Mouse (Mus musculus): ENCODE results near the gene Ppp2r5c. TPM values are rescaled to one million over a fixed set of nuclear protein-coding genes. Genes with fewer than 3 reads are reported as not detected.

Gene Ppp2r5c
- polyA plus RNA-seq, 1 experiment: 22.8 TPM

DNA sequence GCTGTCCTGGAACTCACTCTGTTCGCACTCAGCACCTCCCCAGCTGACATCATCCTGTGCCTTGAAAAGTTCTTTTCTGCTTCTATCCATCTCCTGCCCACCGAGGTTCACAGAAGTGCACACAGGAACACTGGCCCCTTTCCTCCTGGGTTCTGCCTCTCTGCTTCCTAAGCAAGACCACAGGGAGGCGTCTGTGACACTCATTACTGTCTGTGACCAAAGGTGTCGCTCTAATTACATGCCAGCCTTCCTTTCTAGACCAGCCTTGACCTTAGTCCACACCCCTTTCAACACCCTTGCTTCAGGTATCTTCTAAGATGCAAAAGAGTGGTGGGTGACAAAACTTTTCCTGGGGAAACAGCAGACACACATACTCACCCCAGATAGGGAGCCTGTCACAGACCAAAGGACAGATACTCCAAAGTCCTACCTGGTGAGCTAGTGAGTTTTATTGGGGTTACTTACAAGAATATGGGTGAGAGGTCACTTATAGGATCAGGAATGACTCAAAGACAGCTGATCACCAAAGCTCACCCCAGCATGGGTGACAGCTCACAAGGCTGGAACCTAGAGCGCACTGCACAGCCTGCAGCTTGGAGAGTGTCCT lies 8.4 kb upstream of the Ppp2r5c start:
- TF ChIP-seq CTCF (IDR thresholded peaks at IDR 0.05; ENCODE audit: extremely low read depth, insufficient read depth, insufficient read length, insufficient replicate concordance): no peak; the same call in 1 of the 2 replicates
- no peak for TF ChIP-seq POLR2A (IDR thresholded peaks at IDR 0.05; ENCODE audit: low read depth, low read length)
- no peaks in the 10 kb centered on the region for H3K36me3 ChIP-seq (ENCODE audit: control insufficient read depth, insufficient read depth, low read length)
- no peak overlapping the region for H3K27ac ChIP-seq (ENCODE audit: insufficient read depth, low read length)
- no peak overlapping the region for H3K4me3 ChIP-seq (ENCODE audit: extremely low read depth, insufficient read depth, insufficient read length)
- peaks cover 3% of the 10 kb centered on the region; the same call in 1 of the 2 replicates for H3K4me1 ChIP-seq (ENCODE audit: control insufficient read depth, insufficient read depth, insufficient read length)
- no peak for DNase-seq (ENCODE audit: low read depth in 1 of 2, low spot score in 2 of 2)
- no peaks in the 10 kb centered on the region for H3K27me3 ChIP-seq (ENCODE audit: control insufficient read depth, insufficient read depth, low read length)
- WGBS: 43% methylated on average over 5 of the region's 5 CpGs

DNA sequence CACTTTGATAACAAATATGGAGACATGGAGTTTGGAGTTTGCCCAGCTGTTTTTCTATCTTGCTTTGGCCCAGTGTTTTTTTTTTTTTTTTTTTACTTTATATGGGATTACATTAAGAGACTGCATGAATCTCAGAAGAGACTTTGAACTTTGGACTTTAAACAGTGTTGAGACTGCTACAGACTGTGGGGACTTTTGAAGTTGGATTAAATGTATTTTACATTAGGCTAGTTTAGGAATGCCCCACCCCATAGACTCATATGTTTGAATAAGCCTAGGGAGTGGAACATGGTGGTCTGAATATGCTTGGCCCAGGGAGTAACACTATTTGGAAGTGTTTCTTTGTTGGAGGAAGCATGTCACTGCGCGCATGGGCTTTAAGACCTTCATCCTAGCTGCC lies 4.7 kb upstream of the Ppp2r5c start:
- no peak overlapping the region for H3K27ac ChIP-seq (ENCODE audit: insufficient read depth, low read length)

DNA sequence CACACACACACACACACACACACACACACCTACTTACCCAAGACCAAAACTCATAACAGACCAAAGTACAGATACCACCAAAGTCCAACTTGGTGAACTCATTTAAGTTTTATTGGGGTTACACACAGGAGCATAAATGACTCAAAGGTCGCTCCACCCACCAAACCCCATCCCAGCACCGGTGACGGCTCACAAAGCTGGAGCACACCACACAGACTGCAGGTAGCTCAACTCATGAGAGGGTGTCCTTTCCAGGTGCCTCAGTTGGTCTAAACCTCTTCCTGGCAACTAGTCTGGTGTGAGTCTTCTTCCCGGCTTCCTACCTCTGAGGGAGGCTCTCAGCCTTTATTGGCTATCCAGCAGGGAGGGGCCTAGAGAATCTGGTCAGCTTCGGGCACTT lies 2.4 kb upstream of the Ppp2r5c start:
- no peak for DNase-seq (ENCODE audit: low read depth in 1 of 2, low spot score in 2 of 2)
- TF ChIP-seq CTCF (IDR thresholded peaks at IDR 0.05; ENCODE audit: extremely low read depth, insufficient read depth, insufficient read length, insufficient replicate concordance) (no peak), POLR2A (IDR thresholded peaks at IDR 0.05; ENCODE audit: low read depth, low read length) (no peak)
- WGBS: 87% methylated on average over 5 of the region's 5 CpGs
- Histone ChIP-seq H3K4me1 (ENCODE audit: control insufficient read depth, insufficient read depth, insufficient read length) (peaks cover 3% of the 10 kb centered on the region), H3K27ac (ENCODE audit: insufficient read depth, low read length) (no peak overlapping the region), H3K27me3 (ENCODE audit: control insufficient read depth, insufficient read depth, low read length) (no peaks in the 10 kb centered on the region; the same call in 1 of the 2 replicates), H3K4me3 (ENCODE audit: extremely low read depth, insufficient read depth, insufficient read length) (no peak overlapping the region), H3K36me3 (ENCODE audit: control insufficient read depth, insufficient read depth, low read length) (no peaks in the 10 kb centered on the region)

More for the DNA sequence above, 4.7 kb upstream of the Ppp2r5c start:
- Histone ChIP-seq H3K4me1 (ENCODE audit: control insufficient read depth, insufficient read depth, insufficient read length) (peaks cover 3% of the 10 kb centered on the region), H3K4me3 (ENCODE audit: extremely low read depth, insufficient read depth, insufficient read length) (no peak overlapping the region), H3K36me3 (ENCODE audit: control insufficient read depth, insufficient read depth, low read length) (no peaks in the 10 kb centered on the region), H3K27me3 (ENCODE audit: control insufficient read depth, insufficient read depth, low read length) (no peaks in the 10 kb centered on the region; the same call in 1 of the 2 replicates)
- WGBS: 100% methylated on average over 2 of the region's 2 CpGs
- TF ChIP-seq CTCF (IDR thresholded peaks at IDR 0.05; ENCODE audit: extremely low read depth, insufficient read depth, insufficient read length, insufficient replicate concordance) (no peak), POLR2A (IDR thresholded peaks at IDR 0.05; ENCODE audit: low read depth, low read length) (no peak)
- no peak for DNase-seq (ENCODE audit: low read depth in 1 of 2, low spot score in 2 of 2)

DNA sequence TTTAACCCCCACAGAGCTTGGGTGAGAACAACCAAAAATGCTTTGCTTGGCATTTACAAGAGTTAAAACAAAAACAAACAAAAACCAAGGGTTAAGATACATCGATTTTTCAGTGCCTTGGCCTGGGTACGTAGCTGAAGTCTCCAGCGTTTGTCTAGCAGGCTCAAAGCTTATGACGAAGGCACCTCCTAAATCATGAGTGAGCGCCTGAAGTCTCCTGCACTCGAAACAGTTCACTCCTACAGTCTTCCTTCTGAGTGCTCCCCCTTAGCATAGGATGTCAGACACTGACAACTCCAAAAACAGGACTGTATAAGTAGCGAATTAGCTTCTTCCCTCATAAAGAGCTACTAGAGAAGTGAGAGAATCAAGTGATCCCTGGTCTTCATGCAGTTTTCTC lies 1.1 kb upstream of the Ppp2r5c start:
- H3K4me3 ChIP-seq (ENCODE audit: extremely low read depth, insufficient read depth, insufficient read length): no peak overlapping the region; the same call in 1 of the 2 replicates
- TF ChIP-seq POLR2A (IDR thresholded peaks at IDR 0.05; ENCODE audit: low read depth, low read length) (no peak), CTCF (IDR thresholded peaks at IDR 0.05; ENCODE audit: extremely low read depth, insufficient read depth, insufficient read length, insufficient replicate concordance) (no peak)
- no peaks in the 10 kb centered on the region for H3K36me3 ChIP-seq (ENCODE audit: control insufficient read depth, insufficient read depth, low read length)
- whole genome bisulfite sequencing: 39% methylated on average over 7 of the region's 7 CpGs
- no peak for DNase-seq (ENCODE audit: low read depth in 1 of 2, low spot score in 2 of 2)
- H3K27me3 ChIP-seq (ENCODE audit: control insufficient read depth, insufficient read depth, low read length): no peaks in the 10 kb centered on the region; the same call in 1 of the 2 replicates
- H3K27ac ChIP-seq (ENCODE audit: insufficient read depth, low read length): no peak overlapping the region
- H3K4me1 ChIP-seq (ENCODE audit: control insufficient read depth, insufficient read depth, insufficient read length): peaks cover 3% of the 10 kb centered on the region

DNA sequence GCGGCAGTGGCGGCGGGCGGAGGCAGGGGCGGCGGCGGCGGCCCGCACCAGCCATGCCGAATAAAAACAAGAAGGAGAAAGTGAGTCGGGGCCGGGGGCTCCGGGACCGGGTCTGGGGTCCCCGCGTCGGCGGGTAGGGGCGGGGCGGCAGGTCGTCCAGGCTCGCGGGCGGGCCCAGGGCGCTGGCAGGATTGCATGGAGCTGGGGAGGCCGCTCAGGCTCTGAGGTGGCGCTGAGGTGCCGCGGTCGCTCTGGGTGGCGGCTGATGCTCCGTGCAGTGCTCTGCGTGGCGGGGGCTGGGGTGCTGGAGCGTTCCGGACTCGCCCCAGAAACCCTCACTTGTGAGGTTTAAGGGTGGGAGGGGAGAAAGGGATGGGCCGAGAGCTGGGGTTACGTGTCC lies 386 bp downstream of the Ppp2r5c start:
- no peak overlapping the region for H3K27ac ChIP-seq (ENCODE audit: insufficient read depth, low read length)
- WGBS: under 1% methylated on average over 27 of the region's 39 CpGs
- peaks cover 1% of the 10 kb centered on the region; the same call in 1 of the 2 replicates for H3K36me3 ChIP-seq (ENCODE audit: control insufficient read depth, insufficient read depth, low read length)
- H3K4me1 ChIP-seq (ENCODE audit: control insufficient read depth, insufficient read depth, insufficient read length): peaks cover 3% of the 10 kb centered on the region
- H3K4me3 ChIP-seq (ENCODE audit: extremely low read depth, insufficient read depth, insufficient read length): peak overlapping the region; percentile 70
- no peak for TF ChIP-seq POLR2A (IDR thresholded peaks at IDR 0.05; ENCODE audit: low read depth, low read length)
- TF ChIP-seq CTCF (IDR thresholded peaks at IDR 0.05; ENCODE audit: extremely low read depth, insufficient read depth, insufficient read length, insufficient replicate concordance): no peak
- H3K27me3 ChIP-seq (ENCODE audit: control insufficient read depth, insufficient read depth, low read length): no peaks in the 10 kb centered on the region; the same call in 1 of the 2 replicates
- DNase-seq (ENCODE audit: low read depth in 1 of 2, low spot score in 2 of 2): peak in 1 of 2 experiments; percentile 46

DNA sequence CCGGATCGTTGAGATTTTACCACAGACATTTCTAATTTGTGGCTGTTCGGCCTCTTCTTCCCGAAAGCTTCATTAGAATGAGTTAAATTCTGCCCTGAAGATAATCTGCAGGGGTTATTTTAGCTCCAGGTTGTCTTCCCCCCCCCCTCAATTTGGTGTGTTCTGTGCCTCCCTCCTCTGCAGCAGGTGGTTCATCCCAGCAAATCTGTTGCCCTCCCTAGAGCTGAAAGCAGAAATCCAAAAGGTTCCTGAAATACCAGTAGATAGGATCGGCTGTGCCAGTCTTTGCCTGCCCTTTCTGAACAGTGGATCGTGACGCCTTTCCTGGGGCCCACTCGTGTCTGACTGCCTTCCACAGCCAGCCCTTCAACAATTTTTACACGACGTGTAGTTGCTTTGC lies 1.8 kb downstream of the Ppp2r5c start:
- H3K36me3 ChIP-seq (ENCODE audit: control insufficient read depth, insufficient read depth, low read length): peaks cover 1% of the 10 kb centered on the region; the same call in 1 of the 2 replicates
- TF ChIP-seq CTCF (IDR thresholded peaks at IDR 0.05; ENCODE audit: extremely low read depth, insufficient read depth, insufficient read length, insufficient replicate concordance) (no peak), POLR2A (IDR thresholded peaks at IDR 0.05; ENCODE audit: low read depth, low read length) (no peak)
- no peak for DNase-seq (ENCODE audit: low read depth in 1 of 2, low spot score in 2 of 2)
- 94% methylated on average over 10 of the region's 10 CpGs for WGBS
- no peaks in the 10 kb centered on the region; the same call in 1 of the 2 replicates for H3K27me3 ChIP-seq (ENCODE audit: control insufficient read depth, insufficient read depth, low read length)
- H3K4me1 ChIP-seq (ENCODE audit: control insufficient read depth, insufficient read depth, insufficient read length): peaks cover 3% of the 10 kb centered on the region
- no peak overlapping the region for H3K27ac ChIP-seq (ENCODE audit: insufficient read depth, low read length)
- H3K4me3 ChIP-seq (ENCODE audit: extremely low read depth, insufficient read depth, insufficient read length): no peak overlapping the region

DNA sequence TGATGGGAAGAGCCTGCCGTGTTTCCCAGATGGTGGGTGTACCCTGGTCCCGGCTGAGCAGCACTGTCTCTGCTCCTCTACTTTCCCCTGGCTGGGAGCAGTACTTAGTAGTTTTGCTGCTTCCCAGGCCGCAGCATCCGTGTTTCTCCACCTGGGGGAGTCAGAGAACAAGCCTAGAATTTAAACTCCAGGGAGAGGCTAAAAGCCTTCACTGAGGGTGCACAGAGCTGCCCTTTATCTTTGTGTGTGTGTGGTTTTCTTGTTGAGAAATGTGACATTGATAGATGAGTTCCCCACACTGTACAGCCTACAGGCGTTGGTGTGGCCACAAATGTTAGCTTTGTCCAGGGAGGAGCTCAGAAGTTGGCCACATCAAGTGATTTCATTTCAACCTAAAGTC lies 7.3 kb downstream of the Ppp2r5c start:
- no peaks in the 10 kb centered on the region for H3K27me3 ChIP-seq (ENCODE audit: control insufficient read depth, insufficient read depth, low read length)
- no peak for TF ChIP-seq POLR2A (IDR thresholded peaks at IDR 0.05; ENCODE audit: low read depth, low read length)
- TF ChIP-seq CTCF (IDR thresholded peaks at IDR 0.05; ENCODE audit: extremely low read depth, insufficient read depth, insufficient read length, insufficient replicate concordance): peak; percentile 77; the same call in 1 of the 2 replicates
- peaks cover 1% of the 10 kb centered on the region; the same call in 1 of the 2 replicates for H3K36me3 ChIP-seq (ENCODE audit: control insufficient read depth, insufficient read depth, low read length)
- no peak overlapping the region for H3K4me3 ChIP-seq (ENCODE audit: extremely low read depth, insufficient read depth, insufficient read length)
- 6% methylated on average over 5 of the region's 5 CpGs for WGBS
- no peaks in the 10 kb centered on the region for H3K4me1 ChIP-seq (ENCODE audit: control insufficient read depth, insufficient read depth, insufficient read length)
- H3K27ac ChIP-seq (ENCODE audit: insufficient read depth, low read length): no peak overlapping the region
- peak; percentile 45 to 59 for DNase-seq (ENCODE audit: low read depth in 1 of 2, low spot score in 2 of 2)

All from spleen, adult 2 months (tissue).